Mouse (Mus musculus): ENCODE data around the gene Cel. TPM values are rescaled to one million over a fixed set of nuclear protein-coding genes. Genes with fewer than 3 reads are reported as not detected.
A peak's percentile ranks its signal among the peaks of the same experiment; 100 is the strongest.

Gene Cel
- polyA plus RNA-seq, 1 experiment from 2014 or later: not detected

DNA sequence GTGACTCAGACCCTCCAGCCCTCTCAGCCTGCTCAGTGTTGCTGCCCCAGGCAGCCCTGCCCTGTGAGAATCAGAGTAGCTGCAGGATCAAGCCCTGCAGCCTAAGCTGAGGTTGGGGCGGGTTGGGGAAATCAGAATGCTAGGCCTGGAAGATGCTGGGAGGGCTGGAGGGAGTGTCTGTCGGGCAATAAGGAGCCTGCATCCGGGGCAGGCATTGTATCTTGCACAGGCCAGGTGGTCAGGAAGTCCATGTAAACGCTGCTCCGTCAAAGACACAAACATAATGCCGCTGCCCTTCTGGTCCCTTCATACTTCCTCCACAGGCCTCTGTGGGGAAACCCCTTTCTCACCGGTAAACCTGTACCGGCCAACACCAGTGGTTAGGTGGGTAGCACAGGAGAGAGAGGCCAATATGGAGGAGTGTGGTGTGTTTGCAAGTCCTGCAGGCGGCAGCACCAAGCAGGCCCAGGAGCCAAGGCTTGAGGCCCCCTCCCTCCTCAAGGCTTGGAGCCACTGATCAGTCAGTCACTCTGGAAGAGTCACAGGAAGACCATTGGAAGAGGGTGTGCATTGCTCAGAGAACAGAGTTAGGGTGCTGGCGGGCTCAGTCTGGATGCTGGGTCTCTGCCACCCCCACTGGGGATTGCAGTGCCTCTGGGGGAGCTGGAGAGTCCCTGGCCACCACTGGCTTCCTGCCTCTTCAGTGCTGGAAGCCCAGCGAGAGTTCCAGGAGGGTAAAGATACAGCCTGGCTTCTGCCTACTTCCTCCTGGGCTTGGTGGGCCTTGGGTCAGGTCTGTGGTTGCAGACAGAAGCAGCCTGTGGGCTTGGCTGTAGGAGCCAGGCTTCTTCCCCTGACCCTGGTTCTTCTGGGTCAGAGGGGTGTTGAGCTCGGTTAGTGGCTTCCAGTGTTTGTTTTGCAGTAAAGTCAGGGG is 37.0 kb downstream of the Cel start:
- H3K4me2 ChIP-seq (replicated peaks; ENCODE audit: low read depth, low read length): no peak overlapping the region; the same call in 1 of the 2 replicates
- DNase-seq (ENCODE audit: low spot score): peak; percentile 52

DNA sequence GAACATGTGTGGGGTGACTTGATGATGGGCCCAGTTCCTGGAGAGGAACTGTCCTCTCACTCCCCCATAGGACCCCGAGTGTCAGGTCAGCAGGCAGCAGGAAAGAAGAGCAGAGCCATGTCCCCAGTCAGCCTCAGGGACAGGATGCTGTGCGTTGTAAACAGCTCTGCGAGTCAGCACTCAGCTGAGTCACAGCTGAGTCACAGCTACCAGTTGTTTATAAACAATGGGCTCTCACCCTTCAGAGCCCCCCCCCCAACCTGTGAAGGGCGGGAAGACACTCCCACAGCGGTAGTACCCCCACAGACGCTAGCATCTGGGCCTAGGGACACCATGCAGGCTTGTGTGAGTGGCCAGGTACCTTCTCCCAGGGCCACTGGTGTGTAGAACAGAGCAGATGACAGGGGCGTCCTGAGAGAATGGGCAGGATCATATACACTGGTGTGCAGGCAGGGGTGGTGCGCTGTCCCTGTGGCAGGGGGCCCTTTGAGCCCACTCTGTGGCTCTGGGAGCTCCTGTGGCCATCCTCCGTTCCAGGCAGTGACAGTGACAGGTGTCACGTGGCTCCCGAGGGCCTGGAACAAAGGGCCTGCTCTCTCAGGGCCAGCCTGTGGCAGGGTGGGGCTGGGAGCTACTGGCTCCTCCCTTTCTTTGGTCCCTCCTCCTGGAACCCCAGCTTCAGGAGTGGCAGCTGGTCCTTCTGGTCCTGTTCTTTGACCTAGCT is 37.8 kb downstream of the Cel start:
- H3K9ac ChIP-seq (replicated peaks; ENCODE audit: low read depth): no peak overlapping the region; the same call in 1 of the 2 replicates
- H3K27ac ChIP-seq (ENCODE audit: low read length): peak overlapping the region; percentile 76
- TF ChIP-seq CTCF (IDR thresholded peaks at IDR 0.05) (no peak), EP300 (IDR thresholded peaks at IDR 0.05) (0 out of 2 replicates have a peak, but pooled peaks have one; percentile 49)
- ATAC-seq: peak; percentile 85
- H3K36me3 ChIP-seq (ENCODE audit: insufficient read depth, low read length): no peaks in the 10 kb centered on the region
- peaks cover 30% of the 10 kb centered on the region for H3K4me1 ChIP-seq (ENCODE audit: insufficient read depth, low read depth, low read length)
- DNase-seq (ENCODE audit: low spot score): peak; percentile 95
- H3K4me2 ChIP-seq (replicated peaks; ENCODE audit: low read depth, low read length): no peak overlapping the region
- WGBS: 13% methylated on average over 11 of the region's 11 CpGs
- H3K27me3 ChIP-seq (replicated peaks; ENCODE audit: insufficient read depth, low read length): no peaks in the 10 kb centered on the region
- no peaks in the 10 kb centered on the region for H3K9me3 ChIP-seq (ENCODE audit: low read length)
- H3K4me3 ChIP-seq (ENCODE audit: low read depth, low read length): no peak overlapping the region

More for the DNA sequence above, 37.0 kb downstream of the Cel start:
- 18% methylated on average over 12 of the region's 12 CpGs for WGBS
- Histone ChIP-seq H3K27ac (ENCODE audit: low read length) (peak overlapping the region; percentile 76), H3K4me1 (ENCODE audit: insufficient read depth, low read depth, low read length) (peaks cover 30% of the 10 kb centered on the region), H3K27me3 (replicated peaks; ENCODE audit: insufficient read depth, low read length) (no peaks in the 10 kb centered on the region), H3K9me3 (ENCODE audit: low read length) (no peaks in the 10 kb centered on the region), H3K4me3 (ENCODE audit: low read depth, low read length) (no peak overlapping the region), H3K9ac (replicated peaks; ENCODE audit: low read depth) (no peak overlapping the region), H3K36me3 (ENCODE audit: insufficient read depth, low read length) (no peaks in the 10 kb centered on the region)
- ATAC-seq: peak; percentile 3; the same call in 1 of the 2 replicates
- TF ChIP-seq EP300 (IDR thresholded peaks at IDR 0.05): no peak
- peak; percentile 67 for TF ChIP-seq CTCF (IDR thresholded peaks at IDR 0.05)

DNA sequence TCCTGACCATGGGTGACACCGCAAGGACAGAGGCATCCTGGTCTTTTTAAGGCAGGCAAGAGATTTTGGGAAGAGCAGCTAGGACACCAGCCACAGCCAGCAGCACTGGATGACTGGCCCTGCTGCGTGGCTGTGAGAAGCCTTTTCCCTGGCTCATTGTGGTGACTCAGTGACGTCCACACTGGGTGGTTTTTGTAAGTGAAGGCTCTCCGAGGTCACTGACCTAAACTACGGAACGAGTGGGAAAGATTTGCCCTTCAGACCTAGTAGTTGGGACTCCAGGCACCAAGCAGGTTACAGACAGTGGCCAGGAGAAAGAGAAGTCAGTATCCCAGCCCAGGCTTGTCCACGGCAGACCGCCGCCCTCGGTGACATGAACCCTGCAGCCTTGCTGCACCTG is 38.8 kb downstream of the Cel start:
- ATAC-seq (no peak), DNase-seq (ENCODE audit: low spot score) (no peak)
- no peaks in the 10 kb centered on the region for H3K27me3 ChIP-seq (replicated peaks; ENCODE audit: insufficient read depth, low read length)
- no peak overlapping the region for H3K4me3 ChIP-seq (ENCODE audit: low read depth, low read length)
- H3K9ac ChIP-seq (replicated peaks; ENCODE audit: low read depth): no peak overlapping the region
- H3K9me3 ChIP-seq (ENCODE audit: low read length): no peaks in the 10 kb centered on the region
- H3K27ac ChIP-seq (ENCODE audit: low read length): peak overlapping the region; percentile 76
- WGBS: 82% methylated on average over 10 of the region's 10 CpGs
- H3K4me1 ChIP-seq (ENCODE audit: insufficient read depth, low read depth, low read length): peaks cover 30% of the 10 kb centered on the region
- no peak overlapping the region for H3K4me2 ChIP-seq (replicated peaks; ENCODE audit: low read depth, low read length)
- no peaks in the 10 kb centered on the region for H3K36me3 ChIP-seq (ENCODE audit: insufficient read depth, low read length)
- no peak for TF ChIP-seq EP300 (IDR thresholded peaks at IDR 0.05)
- no peak for TF ChIP-seq CTCF (IDR thresholded peaks at IDR 0.05)

DNA sequence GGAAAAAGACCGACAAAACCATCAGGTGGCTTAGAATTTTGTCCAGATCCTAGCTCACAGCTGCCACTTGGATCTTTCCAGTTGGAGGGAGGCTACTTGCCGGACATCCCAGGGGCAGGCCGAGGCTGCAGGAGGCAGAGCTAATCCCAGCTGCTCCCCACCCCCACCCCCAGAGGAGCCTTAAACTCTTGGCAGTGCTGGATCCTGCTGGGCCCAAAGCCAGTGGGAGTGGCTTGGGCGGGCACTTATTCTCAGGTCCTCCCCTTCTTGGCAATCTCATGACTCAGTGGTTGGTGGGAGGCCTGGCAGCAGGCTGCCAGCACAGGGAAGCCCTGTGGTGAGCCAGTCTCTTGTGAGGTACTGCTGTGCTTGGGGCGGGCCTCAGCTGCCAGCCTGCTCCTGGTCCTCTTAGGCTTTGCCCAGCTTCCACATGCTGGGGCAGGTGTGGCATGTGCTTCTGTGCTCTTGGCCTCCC is 39.5 kb downstream of the Cel start:
- no peak overlapping the region for H3K9ac ChIP-seq (replicated peaks; ENCODE audit: low read depth)
- H3K4me2 ChIP-seq (replicated peaks; ENCODE audit: low read depth, low read length): no peak overlapping the region
- ATAC-seq (peak; percentile 80), DNase-seq (ENCODE audit: low spot score) (peak; percentile 96)
- peaks cover 30% of the 10 kb centered on the region for H3K4me1 ChIP-seq (ENCODE audit: insufficient read depth, low read depth, low read length)
- TF ChIP-seq EP300 (IDR thresholded peaks at IDR 0.05) (0 out of 2 replicates have a peak, but pooled peaks have one; percentile 24), CTCF (IDR thresholded peaks at IDR 0.05) (no peak)
- H3K27me3 ChIP-seq (replicated peaks; ENCODE audit: insufficient read depth, low read length): no peaks in the 10 kb centered on the region
- WGBS: 17% methylated on average over 5 of the region's 5 CpGs
- no peaks in the 10 kb centered on the region for H3K9me3 ChIP-seq (ENCODE audit: low read length)
- H3K4me3 ChIP-seq (ENCODE audit: low read depth, low read length): no peak overlapping the region
- H3K27ac ChIP-seq (ENCODE audit: low read length): peak overlapping the region; percentile 76; the same call in 1 of the 2 replicates
- no peaks in the 10 kb centered on the region for H3K36me3 ChIP-seq (ENCODE audit: insufficient read depth, low read length)

- no peak overlapping the region for H3K4me3 ChIP-seq (ENCODE audit: low read depth, low read length)
- peaks cover 36% of the 10 kb centered on the region for H3K4me1 ChIP-seq (ENCODE audit: insufficient read depth, low read depth, low read length)
- H3K4me2 ChIP-seq (replicated peaks; ENCODE audit: low read depth, low read length): no peak overlapping the region
- no peak overlapping the region for H3K27ac ChIP-seq (ENCODE audit: low read length)
- WGBS: 80% methylated on average over 4 of the region's 4 CpGs
- no peaks in the 10 kb centered on the region for H3K27me3 ChIP-seq (replicated peaks; ENCODE audit: insufficient read depth, low read length)
- ATAC-seq (no peak), DNase-seq (ENCODE audit: low spot score) (no peak)
- no peaks in the 10 kb centered on the region for H3K9me3 ChIP-seq (ENCODE audit: low read length)
- TF ChIP-seq CTCF (IDR thresholded peaks at IDR 0.05): no peak
- no peak for TF ChIP-seq EP300 (IDR thresholded peaks at IDR 0.05)
- no peak overlapping the region for H3K9ac ChIP-seq (replicated peaks; ENCODE audit: low read depth)
- H3K36me3 ChIP-seq (ENCODE audit: insufficient read depth, low read length): no peaks in the 10 kb centered on the region
These were observed 41.0 kb downstream of the Cel start for GRCm38 (mm10) chr2:28522166-28522565.
